Mouse (Mus musculus): ENCODE measurements around the gene Scgb1b27. TPM values are rescaled to one million over a fixed set of nuclear protein-coding genes. Genes with fewer than 3 reads are reported as not detected.
"Not testable (repeated sequence)": the region's sequence is repeated elsewhere in the genome, so short reads cannot be mapped to it uniquely, and the experiment has no call there.

Gene Scgb1b27
- polyA plus RNA-seq (2015; fragmentation: Nextera tagmentation; extraction: Ambion mirVana), result not detected in 2 replicates

DNA sequence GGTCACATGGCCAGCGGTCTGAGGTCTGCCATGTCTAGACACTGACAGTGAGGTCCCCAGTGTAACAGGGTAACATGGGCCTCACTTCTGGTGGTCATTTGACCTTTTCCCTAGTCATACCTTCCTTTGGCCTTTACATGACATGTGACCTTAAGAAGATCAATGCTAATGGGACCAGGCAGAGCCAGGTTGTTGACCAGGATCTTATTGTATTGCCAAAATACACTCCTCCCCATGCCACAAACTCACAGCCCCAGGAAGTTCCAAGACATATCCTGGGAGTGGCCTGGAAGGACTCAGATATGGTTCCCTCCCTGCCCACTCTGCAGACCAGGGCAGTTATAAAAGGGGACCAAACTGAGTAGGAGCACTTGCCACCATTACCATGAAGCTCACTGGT lies at the start of gene Scgb1b27:
TSS of gene Scgb1b27 (plus strand) at position 301 of the 400 bp plus-strand sequence.
- H3K27ac ChIP-seq (ENCODE audit: low read length); H3K4me2 ChIP-seq (ENCODE audit: low read depth, low read length); H3K4me3 ChIP-seq (ENCODE audit: low read depth, low read length); H3K36me3 ChIP-seq (ENCODE audit: control insufficient read depth, insufficient read depth); H3K27me3 ChIP-seq (ENCODE audit: control insufficient read depth, insufficient read depth, low read depth, low read length); H3K9me3 ChIP-seq (replicated peaks; ENCODE audit: control insufficient read depth, low read length); H3K4me1 ChIP-seq (ENCODE audit: control insufficient read depth, low read depth, low read length); H3K9ac ChIP-seq (ENCODE audit: low read depth, low read length); ATAC-seq (ENCODE audit: low read depth): not testable (repeated sequence)
- 52% methylated on average over 1 of the region's 1 CpGs for WGBS (ENCODE audit: insufficient replicate concordance)

DNA sequence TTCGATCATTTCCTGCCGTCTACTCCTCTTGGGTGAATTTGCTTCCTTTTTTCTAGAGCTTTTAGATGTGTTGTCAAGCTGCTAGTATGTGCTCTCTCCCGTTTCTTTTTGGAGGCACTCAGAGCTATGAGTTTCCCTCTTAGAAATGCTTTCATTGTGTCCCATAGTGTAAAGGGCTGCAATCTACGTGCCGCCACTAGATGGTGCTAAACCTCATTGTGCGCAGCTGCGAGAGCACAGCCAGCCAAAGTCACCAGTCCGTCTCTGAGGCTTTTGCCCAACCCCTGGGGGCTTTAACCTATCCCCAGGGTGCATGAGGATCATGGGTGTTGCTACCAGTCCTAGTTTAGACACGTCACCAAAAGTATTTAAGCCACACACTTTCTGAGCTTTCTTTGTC lies 39.0 kb upstream of the Scgb1b27 start:
- H3K36me3 ChIP-seq (ENCODE audit: control insufficient read depth, insufficient read depth); H3K27ac ChIP-seq (ENCODE audit: low read length); H3K4me1 ChIP-seq (ENCODE audit: control insufficient read depth, low read depth, low read length); H3K9ac ChIP-seq (ENCODE audit: low read depth, low read length); H3K4me2 ChIP-seq (ENCODE audit: low read depth, low read length); ATAC-seq (ENCODE audit: low read depth); H3K4me3 ChIP-seq (ENCODE audit: low read depth, low read length); H3K9me3 ChIP-seq (replicated peaks; ENCODE audit: control insufficient read depth, low read length); H3K27me3 ChIP-seq (ENCODE audit: control insufficient read depth, insufficient read depth, low read depth, low read length): not testable (repeated sequence)
- 19% methylated on average over 8 of the region's 9 CpGs for WGBS (ENCODE audit: insufficient replicate concordance)

DNA sequence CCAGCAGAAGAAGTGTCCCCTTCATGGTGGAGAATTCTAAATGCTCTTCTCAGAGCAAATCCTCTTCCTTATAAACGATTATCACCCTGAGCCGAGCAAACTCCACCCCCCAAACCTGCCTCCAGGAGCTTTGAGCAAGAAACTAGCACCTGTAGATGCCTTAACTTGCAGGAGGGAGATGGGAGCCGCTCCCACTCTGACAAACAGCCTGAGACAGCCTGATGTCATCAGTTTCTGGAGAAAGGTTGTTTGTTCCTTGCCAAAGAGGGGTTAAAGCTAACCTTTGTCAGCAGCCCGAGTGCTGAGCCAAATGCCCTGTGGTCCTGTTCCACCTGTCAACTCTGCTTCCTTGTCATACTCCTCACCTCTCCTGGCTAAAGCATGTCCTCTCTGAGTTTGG lies 7.4 kb upstream of the Scgb1b27 start, which contains the start of gene Scgb2b27:
TSS of gene Scgb2b27 (minus strand) at position 101 of the 400 bp plus-strand sequence.
- no peaks in the 10 kb centered on the region; the same call in none of the 2 replicates for H3K9me3 ChIP-seq (replicated peaks; ENCODE audit: control insufficient read depth, low read length)
- WGBS (ENCODE audit: insufficient replicate concordance), result 38% methylated on average over 4 of the region's 4 CpGs
- H3K27me3 ChIP-seq (ENCODE audit: control insufficient read depth, insufficient read depth, low read depth, low read length), result no peaks in the 10 kb centered on the region
- no peak within 1 kb of the TSS for H3K4me2 ChIP-seq (ENCODE audit: low read depth, low read length)
- no peak for ATAC-seq (ENCODE audit: low read depth)
- H3K9ac ChIP-seq (ENCODE audit: low read depth, low read length), result no peak within 1 kb of the TSS
- no peaks in the 10 kb centered on the region for H3K36me3 ChIP-seq (ENCODE audit: control insufficient read depth, insufficient read depth)
- H3K4me3 ChIP-seq (ENCODE audit: low read depth, low read length), result no peak within 1 kb of the TSS
- no peak within 1 kb of the TSS for H3K27ac ChIP-seq (ENCODE audit: low read length)
- H3K4me1 ChIP-seq (ENCODE audit: control insufficient read depth, low read depth, low read length), result no peaks in the 10 kb centered on the region

DNA sequence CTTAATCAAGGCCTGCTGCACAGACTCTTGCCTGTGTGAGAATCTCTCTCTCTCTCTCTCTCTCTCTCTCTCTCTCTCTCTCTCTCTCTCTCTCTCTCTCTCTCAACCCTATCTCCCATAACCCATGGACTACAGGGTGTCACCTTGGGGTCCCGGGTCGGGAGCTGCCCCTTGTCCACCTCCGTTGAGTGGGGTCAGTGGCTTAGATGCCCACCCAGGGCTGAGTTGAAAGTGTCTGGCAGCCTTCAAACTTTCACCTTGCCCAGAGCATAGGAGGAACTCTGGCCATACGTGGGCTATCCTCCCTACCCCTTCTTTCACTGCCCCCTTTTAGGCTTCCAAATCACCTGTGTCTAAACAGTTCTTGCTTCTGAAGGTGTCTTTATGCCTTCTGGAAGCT lies 4.4 kb downstream of the Scgb1b27 start:
- Histone ChIP-seq H3K9ac (ENCODE audit: low read depth, low read length) (no peak overlapping the region), H3K27me3 (ENCODE audit: control insufficient read depth, insufficient read depth, low read depth, low read length) (no peaks in the 10 kb centered on the region), H3K9me3 (replicated peaks; ENCODE audit: control insufficient read depth, low read length) (peaks cover 4% of the 10 kb centered on the region), H3K4me1 (ENCODE audit: control insufficient read depth, low read depth, low read length) (no peaks in the 10 kb centered on the region), H3K36me3 (ENCODE audit: control insufficient read depth, insufficient read depth) (no peaks in the 10 kb centered on the region), H3K27ac (ENCODE audit: low read length) (no peak overlapping the region), H3K4me3 (ENCODE audit: low read depth, low read length) (no peak overlapping the region), H3K4me2 (ENCODE audit: low read depth, low read length) (no peak overlapping the region)
- 55% methylated on average over 4 of the region's 4 CpGs for WGBS (ENCODE audit: insufficient replicate concordance)
- ATAC-seq (ENCODE audit: low read depth), result no peak

DNA sequence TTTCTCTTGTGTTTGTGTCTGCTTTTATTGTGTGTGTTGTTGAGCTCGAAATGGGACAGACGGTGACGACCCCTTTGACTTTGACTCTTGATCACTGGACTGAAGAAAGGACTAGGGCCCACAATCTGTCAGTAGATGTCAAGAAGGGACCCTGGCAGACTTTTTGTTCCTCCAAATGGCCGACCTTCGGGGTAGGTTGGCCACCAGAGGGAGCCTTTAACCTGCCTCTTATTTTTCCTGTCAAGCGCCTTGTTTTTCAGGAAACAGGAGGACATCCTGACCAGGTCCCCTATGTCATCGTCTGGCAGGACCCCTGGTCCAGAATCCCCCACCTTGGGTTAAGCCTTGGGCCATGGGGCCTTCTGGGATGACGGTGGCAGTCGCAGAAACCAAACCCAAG lies 5.9 kb downstream of the Scgb1b27 start:
- not testable (repeated sequence) for H3K9me3 ChIP-seq (replicated peaks; ENCODE audit: control insufficient read depth, low read length); H3K9ac ChIP-seq (ENCODE audit: low read depth, low read length); ATAC-seq (ENCODE audit: low read depth); H3K4me1 ChIP-seq (ENCODE audit: control insufficient read depth, low read depth, low read length); H3K27me3 ChIP-seq (ENCODE audit: control insufficient read depth, insufficient read depth, low read depth, low read length); H3K36me3 ChIP-seq (ENCODE audit: control insufficient read depth, insufficient read depth); H3K4me2 ChIP-seq (ENCODE audit: low read depth, low read length); H3K4me3 ChIP-seq (ENCODE audit: low read depth, low read length); H3K27ac ChIP-seq (ENCODE audit: low read length)
- 57% methylated on average over 9 of the region's 9 CpGs for WGBS (ENCODE audit: insufficient replicate concordance)

DNA sequence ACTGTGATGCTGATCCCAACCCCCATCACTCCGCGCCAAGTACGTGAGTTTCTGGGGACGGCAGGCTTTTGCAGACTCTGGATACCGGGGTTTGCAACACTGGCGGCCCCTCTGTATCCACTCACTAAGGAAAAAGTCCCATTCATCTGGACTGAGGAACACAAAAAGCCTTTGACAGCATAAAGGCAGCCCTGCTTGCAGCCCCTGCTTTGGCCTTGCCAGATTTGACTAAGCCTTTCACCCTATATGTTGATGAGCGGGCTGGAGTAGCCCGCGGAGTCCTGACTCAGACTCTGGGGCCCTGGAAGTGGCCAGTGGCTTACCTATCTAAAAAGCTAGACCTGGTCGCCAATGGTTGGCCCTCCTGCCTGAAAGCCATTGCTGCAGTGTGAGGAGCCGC lies 8.7 kb downstream of the Scgb1b27 start:
- no peak for ATAC-seq (ENCODE audit: low read depth)
- peaks cover 4% of the 10 kb centered on the region for H3K9me3 ChIP-seq (replicated peaks; ENCODE audit: control insufficient read depth, low read length)
- no peak overlapping the region for H3K9ac ChIP-seq (ENCODE audit: low read depth, low read length)
- H3K4me1 ChIP-seq (ENCODE audit: control insufficient read depth, low read depth, low read length), result no peaks in the 10 kb centered on the region
- H3K27me3 ChIP-seq (ENCODE audit: control insufficient read depth, insufficient read depth, low read depth, low read length), result no peaks in the 10 kb centered on the region
- no peak overlapping the region for H3K4me3 ChIP-seq (ENCODE audit: low read depth, low read length)
- WGBS (ENCODE audit: insufficient replicate concordance), result 75% methylated on average over 11 of the region's 11 CpGs
- H3K36me3 ChIP-seq (ENCODE audit: control insufficient read depth, insufficient read depth), result no peaks in the 10 kb centered on the region
- H3K27ac ChIP-seq (ENCODE audit: low read length), result no peak overlapping the region
- H3K4me2 ChIP-seq (ENCODE audit: low read depth, low read length), result no peak overlapping the region

DNA sequence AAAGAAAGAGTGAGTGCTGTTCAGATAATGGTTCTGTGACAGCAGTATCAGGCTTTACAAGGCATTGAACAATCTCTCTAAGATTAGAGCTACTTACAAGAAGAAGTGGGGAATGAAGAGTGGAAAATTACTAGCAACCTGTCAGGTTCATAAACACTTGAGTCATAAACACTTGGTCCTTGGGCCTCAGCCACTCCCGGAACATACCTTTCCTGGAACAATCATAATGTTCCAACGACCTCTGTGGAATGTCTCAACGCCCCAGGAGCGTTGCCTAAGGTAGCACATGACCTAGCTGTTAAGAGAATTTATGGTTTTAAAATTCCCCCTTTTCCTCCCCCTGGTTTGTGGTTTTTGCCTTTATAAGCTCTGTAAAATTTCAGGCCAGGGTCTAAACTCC lies 13.3 kb downstream of the Scgb1b27 start:
- not testable (repeated sequence) for H3K4me1 ChIP-seq (ENCODE audit: control insufficient read depth, low read depth, low read length); H3K4me3 ChIP-seq (ENCODE audit: low read depth, low read length); H3K4me2 ChIP-seq (ENCODE audit: low read depth, low read length); H3K36me3 ChIP-seq (ENCODE audit: control insufficient read depth, insufficient read depth); H3K27ac ChIP-seq (ENCODE audit: low read length); ATAC-seq (ENCODE audit: low read depth); H3K9me3 ChIP-seq (replicated peaks; ENCODE audit: control insufficient read depth, low read length); H3K9ac ChIP-seq (ENCODE audit: low read depth, low read length); H3K27me3 ChIP-seq (ENCODE audit: control insufficient read depth, insufficient read depth, low read depth, low read length)
- 40% methylated on average over 2 of the region's 4 CpGs for WGBS (ENCODE audit: insufficient replicate concordance)

DNA sequence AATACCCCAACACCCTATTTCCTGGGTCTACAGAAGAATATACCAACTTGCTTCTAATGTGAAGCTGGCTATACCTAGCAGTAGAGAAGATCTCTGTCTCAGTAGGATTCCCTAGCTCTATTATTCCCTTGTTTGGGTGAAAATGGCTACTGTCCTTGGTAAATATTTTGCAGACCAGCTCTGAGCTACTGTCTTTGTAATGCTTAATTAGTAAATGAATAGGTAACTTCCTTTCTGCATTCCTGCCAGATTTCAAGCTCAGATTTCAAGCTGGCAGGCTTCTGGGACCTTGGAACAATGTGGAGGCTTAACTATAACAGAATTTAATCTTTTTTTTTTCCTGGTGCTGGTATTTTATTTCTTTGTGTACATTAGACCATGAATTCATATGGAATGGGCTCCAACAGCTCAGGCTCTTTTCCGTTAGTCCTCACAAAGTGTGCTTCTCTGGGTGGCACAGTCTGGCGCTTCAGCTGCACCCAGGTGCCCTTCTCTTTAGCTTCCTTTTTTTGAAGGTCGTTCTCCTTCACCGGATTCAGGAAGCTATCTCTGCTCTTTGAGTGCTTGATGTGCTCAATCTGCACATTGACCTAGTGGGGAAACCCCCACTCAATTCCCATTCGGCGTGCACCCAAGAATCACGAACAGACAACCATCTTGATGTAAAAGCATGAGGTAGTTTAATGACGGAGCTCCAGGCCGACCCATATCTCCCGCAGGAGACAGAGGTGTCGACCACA lies 15.0 kb downstream of the Scgb1b27 start:
- 64% methylated on average over 11 of the region's 11 CpGs for WGBS (ENCODE audit: insufficient replicate concordance)
- H3K4me1 ChIP-seq (ENCODE audit: control insufficient read depth, low read depth, low read length); H3K4me2 ChIP-seq (ENCODE audit: low read depth, low read length); H3K4me3 ChIP-seq (ENCODE audit: low read depth, low read length); H3K36me3 ChIP-seq (ENCODE audit: control insufficient read depth, insufficient read depth); H3K27ac ChIP-seq (ENCODE audit: low read length); H3K9ac ChIP-seq (ENCODE audit: low read depth, low read length); H3K9me3 ChIP-seq (replicated peaks; ENCODE audit: control insufficient read depth, low read length); ATAC-seq (ENCODE audit: low read depth); H3K27me3 ChIP-seq (ENCODE audit: control insufficient read depth, insufficient read depth, low read depth, low read length): not testable (repeated sequence)

DNA sequence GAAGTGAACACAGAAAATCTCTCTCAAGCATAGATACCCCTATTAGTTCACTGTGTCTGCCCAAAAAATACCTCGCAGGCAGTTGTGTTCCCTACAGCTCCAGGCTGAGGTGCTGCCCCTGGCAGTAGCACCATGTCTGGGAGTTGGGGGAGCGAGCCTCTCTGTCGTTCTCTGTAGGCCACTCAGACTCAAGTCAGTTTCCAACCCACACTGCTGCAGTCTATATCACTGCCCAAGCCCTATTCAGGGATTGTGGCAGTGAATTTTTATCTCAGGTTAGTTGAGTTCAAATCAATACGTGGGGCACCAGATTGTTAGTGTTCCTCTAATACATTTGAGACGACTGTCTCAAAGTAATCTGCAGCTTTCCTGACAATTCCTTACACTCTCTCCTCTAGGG lies 46.8 kb downstream of the Scgb1b27 start:
- H3K4me1 ChIP-seq (ENCODE audit: control insufficient read depth, low read depth, low read length); H3K9me3 ChIP-seq (replicated peaks; ENCODE audit: control insufficient read depth, low read length); H3K4me2 ChIP-seq (ENCODE audit: low read depth, low read length); H3K4me3 ChIP-seq (ENCODE audit: low read depth, low read length); H3K9ac ChIP-seq (ENCODE audit: low read depth, low read length); ATAC-seq (ENCODE audit: low read depth); H3K27me3 ChIP-seq (ENCODE audit: control insufficient read depth, insufficient read depth, low read depth, low read length); H3K36me3 ChIP-seq (ENCODE audit: control insufficient read depth, insufficient read depth); H3K27ac ChIP-seq (ENCODE audit: low read length): not testable (repeated sequence)
- WGBS (ENCODE audit: insufficient replicate concordance), result 59% methylated on average over 5 of the region's 5 CpGs

Measured in liver, embryonic 16.5 days (tissue).